8 mouse cellular contexts compared by ENCODE assay signal in genomic region chr3:53656328-53656877, GRCm38 (mm10). TPM values are rescaled to one million over a fixed set of nuclear protein-coding genes. Genes with fewer than 3 reads are reported as not detected.
A peak's percentile ranks its signal among the peaks of the same experiment; 100 is the strongest.
DNase-seq lines count a peak whose midpoint lies in the region; ATAC-seq and TF ChIP-seq lines count a peak whose summit lies in the region.

No protein-coding gene starts in this region.

- H3K36me3 ChIP-seq in heart, embryonic 16.5 days (ENCODE audit: control insufficient read depth, insufficient read depth): peaks cover 18% of the 10 kb centered on the region
- H3K36me3 ChIP-seq in hindbrain, embryonic 13.5 days: peaks cover 7% of the 10 kb centered on the region; the same call in 1 of the 2 replicates
- H3K36me3 ChIP-seq in lung, embryonic 14.5 days (ENCODE audit: insufficient read depth): peaks cover 26% of the 10 kb centered on the region
- peaks cover 32% of the 10 kb centered on the region for H3K36me3 ChIP-seq in stomach, embryonic 16.5 days (ENCODE audit: control insufficient read depth, insufficient read depth, low read length)

- peak overlapping the region; percentile 98 for H3K4me2 ChIP-seq in heart, embryonic 16.5 days (ENCODE audit: low read depth, low read length)
- peak overlapping the region; percentile 100 for H3K4me2 ChIP-seq in hindbrain, embryonic 13.5 days
- peak overlapping the region; percentile 83 for H3K4me2 ChIP-seq in lung, embryonic 14.5 days
- peak overlapping the region; percentile 72 for H3K4me2 ChIP-seq in stomach, embryonic 16.5 days (ENCODE audit: low read depth, low read length)

- under 1% methylated on average over 42 of the region's 42 CpGs for WGBS in heart, embryonic 16.5 days
- under 1% methylated on average over 42 of the region's 42 CpGs for WGBS in hindbrain, embryonic 13.5 days
- 1% methylated on average over 42 of the region's 42 CpGs for WGBS in lung, embryonic 14.5 days
- under 1% methylated on average over 42 of the region's 42 CpGs for WGBS in stomach, embryonic 16.5 days

- H3K9me3 ChIP-seq in heart, embryonic 16.5 days (replicated peaks; ENCODE audit: control insufficient read depth, low read length): peaks cover 15% of the 10 kb centered on the region
- H3K9me3 ChIP-seq in hindbrain, embryonic 13.5 days: peaks cover 9% of the 10 kb centered on the region
- peaks cover 23% of the 10 kb centered on the region; the same call in 1 of the 2 replicates for H3K9me3 ChIP-seq in lung, embryonic 14.5 days (ENCODE audit: low read depth, low read length)
- peaks cover 34% of the 10 kb centered on the region for H3K9me3 ChIP-seq in stomach, embryonic 16.5 days (replicated peaks; ENCODE audit: control insufficient read depth, low read length)

- ATAC-seq in heart, embryonic 16.5 days (replicated peaks; ENCODE audit: extremely low read depth, insufficient read depth, low FRiP score): no peak
- ATAC-seq in hindbrain, embryonic 13.5 days (ENCODE audit: low FRiP score): peak; percentile 34
- 0 out of 2 replicates have a peak, but pooled peaks have one; percentile 5 for ATAC-seq in lung, embryonic 14.5 days (ENCODE audit: insufficient read depth)
- ATAC-seq in stomach, embryonic 16.5 days (ENCODE audit: insufficient read depth, low FRiP score): peak; percentile 11; the same call in 1 of the 2 replicates

- intact Hi-C loops in heart, postnatal 25 days (cut with DNase I): loop anchor here (5.0 kb wide), 1 partner anchor 129 kb away; no protein-coding TSS in a partner anchor

- H3K4me3 ChIP-seq in heart, embryonic 16.5 days (ENCODE audit: low read length): peak overlapping the region; percentile 73
- peak overlapping the region; percentile 58 for H3K4me3 ChIP-seq in hindbrain, embryonic 13.5 days
- H3K4me3 ChIP-seq in lung, embryonic 14.5 days (ENCODE audit: low read depth, low read length): peak overlapping the region; percentile 56
- peak overlapping the region; percentile 59 for H3K4me3 ChIP-seq in stomach, embryonic 16.5 days (replicated peaks; ENCODE audit: low read length)

- peaks cover 6% of the 10 kb centered on the region; the same call in 1 of the 2 replicates for H3K27me3 ChIP-seq in heart, embryonic 16.5 days (ENCODE audit: control insufficient read depth, insufficient read depth, low read length)
- H3K27me3 ChIP-seq in hindbrain, embryonic 13.5 days: peaks cover 47% of the 10 kb centered on the region
- H3K27me3 ChIP-seq in lung, embryonic 14.5 days (ENCODE audit: insufficient read depth, low read length): peaks cover 18% of the 10 kb centered on the region; the same call in 1 of the 2 replicates
- H3K27me3 ChIP-seq in stomach, embryonic 16.5 days (ENCODE audit: control insufficient read depth, insufficient read depth, low read length): no peaks in the 10 kb centered on the region

- no peak for DNase-seq in heart, postnatal 25 days (ENCODE audit: low spot score)
- peak; percentile 34 for DNase-seq in embryo, embryonic 10 days (ENCODE audit: low spot score)
- peak; percentile 13 for DNase-seq in lung, embryonic 14.5 days
- no peak for DNase-seq in cerebellum, adult 18-20 months
- no peak for DNase-seq in left cerebral cortex, adult 8-10 months (ENCODE audit: low spot score in 2 of 2)

- peaks cover 13% of the 10 kb centered on the region for H3K4me1 ChIP-seq in heart, embryonic 16.5 days (ENCODE audit: control insufficient read depth, insufficient read depth, low read length)
- H3K4me1 ChIP-seq in hindbrain, embryonic 13.5 days (replicated peaks): peaks cover 29% of the 10 kb centered on the region
- H3K4me1 ChIP-seq in lung, embryonic 14.5 days (ENCODE audit: insufficient read depth): 0 out of 2 replicates have a peak, but pooled peaks cover 3% of the 10 kb centered on the region
- H3K4me1 ChIP-seq in stomach, embryonic 16.5 days (ENCODE audit: control insufficient read depth, insufficient read depth, low read length): no peaks in the 10 kb centered on the region; the same call in 1 of the 2 replicates

- H3K27ac ChIP-seq in heart, embryonic 16.5 days (ENCODE audit: low read length): peak overlapping the region; percentile 69
- no peak overlapping the region for H3K27ac ChIP-seq in hindbrain, embryonic 13.5 days
- H3K27ac ChIP-seq in lung, embryonic 14.5 days (ENCODE audit: low read depth): peak overlapping the region; percentile 79
- H3K27ac ChIP-seq in stomach, embryonic 16.5 days (ENCODE audit: low read length): peak overlapping the region; percentile 60

- H3K9ac ChIP-seq in heart, embryonic 16.5 days (ENCODE audit: low read length): peak overlapping the region; percentile 76
- H3K9ac ChIP-seq in hindbrain, embryonic 13.5 days: peak overlapping the region; percentile 73
- H3K9ac ChIP-seq in lung, embryonic 14.5 days: peak overlapping the region; percentile 23
- H3K9ac ChIP-seq in stomach, embryonic 16.5 days (ENCODE audit: low read length): peak overlapping the region; percentile 65

- TF ChIP-seq CTCF in lung, embryonic 14.5 days (IDR thresholded peaks at IDR 0.05; ENCODE audit: low read depth): 0 out of 2 replicates have a peak, but pooled peaks have one; percentile 3

RNA-seq across cellular contexts. Expression of gene Frem2, which starts 0.8 kb away (rescaled TPM):
- 2.4 and 3.2 TPM in 2 replicates for polyA plus RNA-seq in heart, embryonic 16.5 days (2015; fragmentation: Nextera tagmentation; extraction: Ambion mirVana)
- total RNA-seq in heart, postnatal 25 days (2021): 10 to 100 TPM in 1 of 2 experiments, 1 to 10 TPM in 1; 9.2 to 12.2 TPM
- 1.3 TPM in 2 replicates for polyA plus RNA-seq in hindbrain, embryonic 13.5 days (2015; fragmentation: Nextera tagmentation; extraction: Ambion mirVana)
- polyA plus RNA-seq in lung, embryonic 14.5 days (2014; fragmentation: Nextera tagmentation; extraction: Ambion mirVana): 20.4 and 21.5 TPM in 2 replicates
- 16.4 TPM in 2 replicates for polyA plus RNA-seq in stomach, embryonic 16.5 days (2015; fragmentation: Nextera tagmentation; extraction: Ambion mirVana)
- 1 to 10 TPM; 1.9 to 2.3 (median 2.1) TPM for total RNA-seq in left cerebral cortex, adult 8-10 months (2022)

Comparison
In these comparisons a context has a peak if more than half of its experiments do, and no peak if none do; other contexts are left out.
1. H3K9ac ChIP-seq: peak in every context shown above with its lines; median percentile 76 in heart, embryonic 16.5 days; 73 in hindbrain, embryonic 13.5 days; 65 in stomach, embryonic 16.5 days; 23 in lung, embryonic 14.5 days.
2. DNase-seq: peak in embryo, embryonic 10 days (single experiment) and lung, embryonic 14.5 days (single experiment); none in heart, postnatal 25 days (single experiment), cerebellum, adult 18-20 months (0 of 2) and left cerebral cortex, adult 8-10 months (0 of 2).
3. Peak in every context shown above with its lines, with median percentiles within 50 percentile points of each other: H3K4me2 ChIP-seq and H3K4me3 ChIP-seq.